15 mouse cellular contexts compared by ENCODE assay signal in the genomic region with DNA sequence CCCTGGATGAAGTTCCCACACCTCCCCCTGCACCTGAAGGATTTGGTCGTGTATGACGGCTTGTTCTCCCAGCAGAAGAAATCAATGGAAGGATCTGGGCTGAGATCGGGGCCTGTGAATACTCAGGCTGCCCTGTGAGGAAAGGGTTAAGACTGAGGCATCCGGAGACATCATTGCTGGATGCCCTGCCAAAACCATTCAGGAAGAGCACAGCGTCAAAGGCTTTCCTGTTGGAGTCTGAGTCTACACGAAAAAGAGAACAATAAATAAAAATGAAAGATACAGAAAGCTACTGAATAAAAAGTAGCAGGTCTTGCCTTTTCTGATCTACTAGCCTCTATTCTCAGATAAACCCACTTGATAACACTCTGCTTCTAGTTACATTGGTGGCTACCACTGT.
DNase-seq lines count a peak whose midpoint lies in the region; ATAC-seq lines count a peak whose summit lies in the region.
"Had no signal": no experiment of that assay in that cellular context is flagged by ENCODE, and none has a peak within 500 bp of the region (broad histone marks: within the 10 kb centered on the region; RNA-seq: fewer than 3 reads in every experiment).

No protein-coding gene starts in this region.

- no peaks in the 10 kb centered on the region for H3K36me3 ChIP-seq in limb, embryonic 11.5 days (ENCODE audit: control insufficient read depth, insufficient read depth, low read length)
- H3K36me3 ChIP-seq in limb, embryonic 10.5 days, result no peaks in the 10 kb centered on the region
- H3K36me3 ChIP-seq: limb, embryonic 13.5 days had no signal

- no peak overlapping the region for H3K9ac ChIP-seq in limb, embryonic 11.5 days (ENCODE audit: low read length)
- H3K9ac ChIP-seq: forebrain, postnatal 0 days; limb, embryonic 13.5 days had no signal

- H3K27ac ChIP-seq in limb, embryonic 11.5 days (replicated peaks; ENCODE audit: low read depth, low read length), result no peak overlapping the region
- H3K27ac ChIP-seq in limb, embryonic 10.5 days, result no peak overlapping the region
- H3K27ac ChIP-seq: layer of hippocampus, adult 2 months; left cerebral cortex, adult 2 months; limb, embryonic 13.5 days had no signal

- H3K4me3 ChIP-seq in limb, embryonic 11.5 days (ENCODE audit: low read depth, low read length), result no peak overlapping the region
- no peak overlapping the region for H3K4me3 ChIP-seq in limb, embryonic 10.5 days
- H3K4me3 ChIP-seq: layer of hippocampus, adult 2 months; left cerebral cortex, adult 2 months; limb, embryonic 13.5 days had no signal

- no peaks in the 10 kb centered on the region for H3K4me1 ChIP-seq in limb, embryonic 11.5 days (ENCODE audit: control insufficient read depth, insufficient read depth, low read length)
- no peaks in the 10 kb centered on the region for H3K4me1 ChIP-seq in limb, embryonic 10.5 days
- H3K4me1 ChIP-seq: limb, embryonic 13.5 days had no signal

- H3K9me3 ChIP-seq in limb, embryonic 11.5 days (ENCODE audit: control insufficient read depth, low read length), result no peaks in the 10 kb centered on the region
- no peaks in the 10 kb centered on the region for H3K9me3 ChIP-seq in limb, embryonic 10.5 days (replicated peaks)
- H3K9me3 ChIP-seq: limb, embryonic 13.5 days had no signal

- peak; percentile 20 for DNase-seq in heart, postnatal 10 days
- no peak for DNase-seq in heart, adult 9 months (ENCODE audit: low spot score in 2 of 2)
- peak; percentile 12 for DNase-seq in limb, embryonic 11.5 days (ENCODE audit: low spot score)
- DNase-seq in limb, embryonic 10.5 days (ENCODE audit: low spot score), result no peak
- peak; percentile 12 for DNase-seq in Muller cell, postnatal 12 days (ENCODE audit: inconsistent ontology term)
- no peak for DNase-seq in T-cell, adult 2 months (ENCODE audit: low spot score)
- DNase-seq: cerebellum, postnatal 14 days; forebrain, postnatal 0 days; gastrocnemius, postnatal 10 days; right cerebral cortex, adult 18-20 months; thymus, postnatal 14 days had no signal

- intact Hi-C loops in heart, postnatal 10 days (cut with DNase I), result no loop called here

- WGBS in limb, embryonic 11.5 days, result 46% methylated on average over 6 of the region's 6 CpGs
- WGBS in limb, embryonic 10.5 days, result 45% methylated on average over 6 of the region's 6 CpGs

- no peak for ATAC-seq in limb, embryonic 11.5 days (ENCODE audit: insufficient number of reproducible peaks, low FRiP score, low TSS enrichment, low read depth)
- ATAC-seq in granulocyte monocyte progenitor cell, adult 5-6 weeks (replicated peaks; ENCODE audit: poor library complexity, severe bottlenecking), result peak; percentile 50; the same call in 1 of the 2 replicates
- ATAC-seq: forebrain, postnatal 0 days had no signal

- no peaks in the 10 kb centered on the region for H3K27me3 ChIP-seq in limb, embryonic 11.5 days (ENCODE audit: control insufficient read depth, insufficient read depth, low read length)
- no peaks in the 10 kb centered on the region for H3K27me3 ChIP-seq in limb, embryonic 10.5 days (ENCODE audit: low read depth, poor library complexity, severe bottlenecking)
- H3K27me3 ChIP-seq: limb, embryonic 13.5 days had no signal

- no peak overlapping the region for H3K4me2 ChIP-seq in limb, embryonic 11.5 days (ENCODE audit: low read depth, severe bottlenecking)
- H3K4me2 ChIP-seq: limb, embryonic 13.5 days had no signal

Comparison
In these comparisons a context has a peak if more than half of its experiments do, and no peak if none do; other contexts are left out.
1. DNase-seq: peak in heart, postnatal 10 days (2 of 2), limb, embryonic 11.5 days (single experiment) and Muller cell, postnatal 12 days (single experiment); none in heart, adult 9 months (0 of 2), limb, embryonic 10.5 days (single experiment) and T-cell, adult 2 months (single experiment).